Mouse (Mus musculus): ENCODE data around the gene Gm9970.

DNA sequence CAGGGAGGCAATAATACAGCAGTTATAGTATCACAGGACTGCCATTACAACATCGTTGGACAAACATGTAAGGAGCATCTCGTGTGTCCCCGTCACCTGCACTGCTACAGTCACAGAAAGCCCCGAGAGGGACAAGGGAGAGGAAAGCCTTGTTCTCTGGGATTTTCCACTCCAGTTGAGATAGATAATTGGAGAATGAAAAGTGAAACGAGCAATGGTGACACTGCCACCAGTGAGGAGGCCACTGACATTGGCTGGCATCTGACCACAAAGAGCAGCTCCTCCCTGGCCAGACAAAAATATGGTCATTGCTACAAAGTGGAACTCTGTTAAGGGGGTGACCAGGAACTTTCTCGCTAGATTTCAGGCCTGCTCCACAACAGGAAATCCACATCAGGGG is 26.7 kb upstream of the Gm9970 start:
- no peak for TF ChIP-seq CTCF (IDR thresholded peaks at IDR 0.05; ENCODE audit: low read depth, low read length)
- TF ChIP-seq TAL1 (conservative IDR thresholded peaks at IDR 0.05; ENCODE audit: low read depth, low read length): no peak
- no peak for TF ChIP-seq GATA1 (IDR thresholded peaks at IDR 0.05; ENCODE audit: borderline replicate concordance, low read length)
- TF ChIP-seq POLR2AphosphoS5 (IDR thresholded peaks at IDR 0.05; ENCODE audit: insufficient replicate concordance, low read depth, low read length): no peak
- no peak for TF ChIP-seq GATA2 (IDR thresholded peaks at IDR 0.05; ENCODE audit: borderline replicate concordance, low read depth, low read length)
